ENCODE assay signal across 22 mouse cellular contexts in genomic region chr7:100670646-100671045, GRCm38 (mm10). TPM values are rescaled to one million over a fixed set of nuclear protein-coding genes. Genes with fewer than 3 reads are reported as not detected.
DNase-seq lines count a peak whose midpoint lies in the region; ATAC-seq lines count a peak whose summit lies in the region.
"Had no signal": no experiment of that assay in that cellular context is flagged by ENCODE, and none has a peak within 500 bp of the region (broad histone marks: within the 10 kb centered on the region; RNA-seq: fewer than 3 reads in every experiment).

No protein-coding gene starts in this region.

- ATAC-seq in frontal cortex, adult (ENCODE audit: low TSS enrichment) = peak; percentile 85
- ATAC-seq in megakaryocyte progenitor cell, adult 5-6 weeks (replicated peaks; ENCODE audit: poor library complexity) = no peak
- ATAC-seq: CD4-positive, CD25-positive, alpha-beta regulatory T cell, adult 4 months; forebrain, embryonic 14.5 days; hindbrain, postnatal 0 days; intestine, embryonic 15.5 days; lung, postnatal 0 days had no signal

- DNase-seq in right cerebral cortex, adult 2 months (ENCODE audit: low spot score in 2 of 2) = peak; percentile 60 to 63
- no peak for DNase-seq in right cerebral cortex, postnatal 14 days
- peak; percentile 43 to 49 for DNase-seq in left cerebral cortex, postnatal 14 days (ENCODE audit: low spot score in 2 of 2)
- DNase-seq in lung, postnatal 36 days = no peak
- no peak for DNase-seq in heart, adult 11 months
- DNase-seq: adrenal gland, adult 2 months; cerebellum, adult 8-10 months; cerebellum, postnatal 25 days; gastrocnemius, postnatal 10 days; kidney, adult 2 months; kidney, postnatal 36 days; liver, embryonic 13.5 days; lung, adult 18-20 months; midbrain, embryonic 14.5 days; thymus, postnatal 4 days had no signal

- intact Hi-C loops in left cerebral cortex, postnatal 14 days (cut with DNase I) = no loop called here

RNA-seq across cellular contexts. Expression of gene Plekhb1, which starts 8.4 kb away (rescaled TPM):
- 10 to 100 TPM; 41.6 to 54.0 TPM for total RNA-seq in left cerebral cortex, postnatal 14 days (2021)
- total RNA-seq in megakaryocyte progenitor cell, adult 5-6 weeks (2015) = not detected in 2 replicates
- not detected in 2 replicates for total RNA-seq in megakaryocyte progenitor cell, adult 5-6 weeks (2017)

RNA-seq across cellular contexts. Expression of gene Fam168a, which starts 35.8 kb away (rescaled TPM):
- total RNA-seq in left cerebral cortex, postnatal 14 days (2021) = 100 to 1,000 TPM; 299 to 305 TPM
- 18.9 and 24.2 TPM in 2 replicates for total RNA-seq in megakaryocyte progenitor cell, adult 5-6 weeks (2015)
- 6.3 and 7.9 TPM in 2 replicates for total RNA-seq in megakaryocyte progenitor cell, adult 5-6 weeks (2017)

Comparison
In these comparisons a context has a peak if more than half of its experiments do, and no peak if none do; other contexts are left out.
1. DNase-seq: peak in right cerebral cortex, adult 2 months (2 of 2) and left cerebral cortex, postnatal 14 days (2 of 2); none in right cerebral cortex, postnatal 14 days (single experiment), lung, postnatal 36 days (single experiment) and heart, adult 11 months (single experiment).
2. RNA of gene Plekhb1, which starts 8.4 kb away (total RNA-seq): 41.6 to 54.0 TPM in left cerebral cortex, postnatal 14 days; not detected in megakaryocyte progenitor cell, adult 5-6 weeks; every median in the first group is over 10 times any median in the second.
3. RNA of gene Fam168a, which starts 35.8 kb away (total RNA-seq): 299 to 305 TPM in left cerebral cortex, postnatal 14 days; 6.3 to 24.2 TPM in megakaryocyte progenitor cell, adult 5-6 weeks; every median in the first group is over 10 times any median in the second.